Mouse (Mus musculus): Measurements from ENCODE around the gene Catsperg1.
"Not testable (repeated sequence)": the region's sequence is repeated elsewhere in the genome, so short reads cannot be mapped to it uniquely, and the experiment has no call there.

Catsperg1 gene

GRCm38 (mm10) chr7:29213675-29214082 lies at the start of gene Catsperg1:
Gene Catsperg1, minus strand, starts transcription at chr7:29214035.
- peak; percentile 21 to 44 for DNase-seq

- no peak for DNase-seq
Measured at GRCm38 (mm10) chr7:29262151-29262550, 48.3 kb upstream of the Catsperg1 start.

GRCm38 (mm10) chr7:29259781-29260730 lies 46.2 kb upstream of the Catsperg1 start:
- no peak for DNase-seq

DNA sequence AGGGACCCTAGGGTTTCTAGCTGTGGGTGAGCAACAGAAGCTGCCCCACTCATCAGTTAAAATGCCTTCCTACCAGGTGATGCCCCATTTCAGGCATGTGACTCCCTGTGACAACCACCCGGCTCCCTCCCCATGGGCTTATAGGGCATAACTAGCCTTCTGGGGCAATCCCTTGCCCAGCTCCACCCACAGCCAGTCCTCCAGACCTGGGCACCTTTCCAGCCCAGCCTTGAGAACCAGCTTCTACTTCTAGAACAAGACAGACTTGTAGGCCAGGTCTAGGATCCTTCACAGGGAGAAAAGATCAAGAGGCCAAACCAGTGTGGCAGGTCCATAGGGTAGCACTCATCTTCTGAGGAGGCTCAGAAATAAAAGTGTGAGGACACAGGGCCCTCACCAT lies 43.5 kb upstream of the Catsperg1 start:
- DNase-seq: peak; percentile 92 to 95

GRCm38 (mm10) chr7:29255875-29256274 lies 42.0 kb upstream of the Catsperg1 start:
- DNase-seq: peak; percentile 55 to 65

DNA sequence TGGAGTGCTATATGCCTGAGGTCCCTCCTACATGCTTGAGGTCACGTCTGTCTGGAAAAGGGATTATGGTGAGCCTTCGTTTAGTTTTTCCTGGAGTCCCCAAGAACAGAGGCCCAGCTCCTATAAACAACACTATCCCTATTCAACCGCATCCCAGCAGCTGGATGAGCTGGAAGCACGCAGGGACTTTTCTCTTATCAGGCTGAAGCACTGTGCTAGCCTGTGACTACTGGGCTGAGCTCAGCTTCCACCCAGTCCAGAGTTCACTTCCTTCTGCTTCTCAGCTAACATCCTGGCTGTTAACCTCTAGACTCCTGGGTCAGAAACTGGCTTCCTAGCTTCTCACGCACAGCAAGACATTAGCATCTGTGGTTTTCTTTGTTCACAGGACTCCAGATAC lies 40.0 kb upstream of the Catsperg1 start:
- no peak for DNase-seq

- DNase-seq: no peak
Measured at GRCm38 (mm10) chr7:29251166-29251565, 37.3 kb upstream of the Catsperg1 start.

GRCm38 (mm10) chr7:29248261-29248841 lies 34.5 kb upstream of the Catsperg1 start, which contains the start of gene 2200002D01Rik:
Gene 2200002D01Rik, minus strand, starts transcription at chr7:29248466.
- peak; percentile 67 to 78 for DNase-seq

- no peak for DNase-seq
Measured at GRCm38 (mm10) chr7:29247706-29248105, 33.9 kb upstream of the Catsperg1 start.

DNA sequence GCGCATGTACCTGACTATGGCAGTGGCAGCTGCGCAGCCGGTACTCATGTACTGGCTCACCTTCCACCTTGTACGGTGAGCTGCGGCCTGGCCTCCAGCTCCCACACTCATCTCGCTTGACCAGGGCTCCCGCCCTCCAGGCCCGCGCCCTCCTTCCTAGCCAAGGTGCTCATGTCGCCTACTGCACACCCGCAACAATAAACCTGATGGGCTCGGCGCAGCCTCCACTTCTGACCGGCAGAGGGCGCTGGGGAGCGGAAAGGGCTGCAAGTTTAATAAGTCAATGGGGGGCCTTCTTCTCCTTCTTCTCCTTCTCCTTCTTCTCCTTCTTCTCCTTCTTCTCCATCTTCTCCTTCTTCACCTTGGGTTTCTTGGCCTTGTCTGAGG lies 33.5 kb upstream of the Catsperg1 start:
- DNase-seq: peak; percentile 80 to 84

DNA sequence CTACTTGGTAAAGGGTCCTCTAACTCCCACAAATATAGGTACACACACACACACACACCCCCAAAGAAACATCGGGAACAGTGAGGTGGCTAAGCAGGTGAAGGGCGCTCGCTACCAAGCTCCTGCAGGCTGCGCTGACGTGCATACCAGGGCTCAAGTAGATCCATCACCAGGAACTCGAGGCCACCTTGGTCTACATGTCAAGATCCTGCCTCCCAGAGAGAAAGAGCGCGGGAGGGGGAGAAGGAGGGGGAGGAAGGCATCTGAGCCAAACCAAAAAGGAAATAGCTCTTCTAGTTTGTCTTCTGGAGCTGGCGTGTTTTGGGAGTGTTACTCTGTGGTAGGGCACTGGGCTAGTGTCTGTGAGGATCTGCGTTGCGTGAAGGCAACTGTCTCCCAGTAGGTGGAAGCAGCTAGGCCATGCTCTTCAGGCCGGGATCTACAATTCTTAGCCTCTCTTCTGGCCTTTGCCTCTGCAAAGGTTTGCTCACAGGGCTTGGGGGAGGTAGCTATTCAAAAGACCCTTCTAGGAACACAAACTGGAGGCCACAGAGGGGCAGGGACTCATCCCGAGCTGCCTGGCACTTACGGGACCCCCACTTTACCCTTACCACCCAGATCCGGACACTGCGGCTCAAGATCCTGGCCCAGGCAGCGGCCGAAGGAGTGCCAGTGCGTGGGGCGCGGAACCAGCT lies 32.9 kb upstream of the Catsperg1 start:
- DNase-seq: no peak

GRCm38 (mm10) chr7:29246015-29246414 lies 32.2 kb upstream of the Catsperg1 start:
- DNase-seq: no peak

DNA sequence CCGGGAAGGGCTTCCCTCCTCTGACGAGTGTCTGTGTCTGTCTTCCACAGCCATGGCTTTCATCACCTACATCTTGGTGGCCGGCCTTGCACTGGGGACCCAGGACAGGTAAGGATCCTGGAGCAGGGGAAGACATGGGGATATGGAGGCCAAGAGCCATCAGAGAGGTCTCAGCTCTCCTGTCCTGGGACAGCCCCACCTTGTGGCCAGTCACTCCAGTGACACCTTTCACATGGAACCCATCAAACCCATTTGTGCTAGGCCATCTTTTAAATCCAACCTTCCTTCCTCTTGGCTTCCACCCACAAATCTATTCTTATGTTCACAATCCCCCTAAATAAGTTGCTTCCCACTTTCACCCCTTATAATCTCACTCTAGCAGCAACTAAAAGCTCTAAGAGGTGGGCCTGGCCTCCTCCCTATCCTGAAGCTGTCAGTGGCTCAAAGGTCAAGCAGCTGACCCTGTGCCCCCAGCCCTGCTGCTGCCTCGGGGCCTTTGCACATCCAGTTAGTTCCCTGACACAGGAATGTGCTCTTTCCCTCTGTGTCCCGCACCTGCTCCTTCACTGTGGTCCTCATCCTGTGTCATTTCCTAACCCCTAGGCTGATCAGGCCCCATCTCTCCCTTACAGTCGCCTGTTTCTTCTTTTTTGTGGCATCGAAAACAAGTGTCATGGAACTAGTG lies 31.0 kb upstream of the Catsperg1 start:
- DNase-seq: no peak

DNA sequence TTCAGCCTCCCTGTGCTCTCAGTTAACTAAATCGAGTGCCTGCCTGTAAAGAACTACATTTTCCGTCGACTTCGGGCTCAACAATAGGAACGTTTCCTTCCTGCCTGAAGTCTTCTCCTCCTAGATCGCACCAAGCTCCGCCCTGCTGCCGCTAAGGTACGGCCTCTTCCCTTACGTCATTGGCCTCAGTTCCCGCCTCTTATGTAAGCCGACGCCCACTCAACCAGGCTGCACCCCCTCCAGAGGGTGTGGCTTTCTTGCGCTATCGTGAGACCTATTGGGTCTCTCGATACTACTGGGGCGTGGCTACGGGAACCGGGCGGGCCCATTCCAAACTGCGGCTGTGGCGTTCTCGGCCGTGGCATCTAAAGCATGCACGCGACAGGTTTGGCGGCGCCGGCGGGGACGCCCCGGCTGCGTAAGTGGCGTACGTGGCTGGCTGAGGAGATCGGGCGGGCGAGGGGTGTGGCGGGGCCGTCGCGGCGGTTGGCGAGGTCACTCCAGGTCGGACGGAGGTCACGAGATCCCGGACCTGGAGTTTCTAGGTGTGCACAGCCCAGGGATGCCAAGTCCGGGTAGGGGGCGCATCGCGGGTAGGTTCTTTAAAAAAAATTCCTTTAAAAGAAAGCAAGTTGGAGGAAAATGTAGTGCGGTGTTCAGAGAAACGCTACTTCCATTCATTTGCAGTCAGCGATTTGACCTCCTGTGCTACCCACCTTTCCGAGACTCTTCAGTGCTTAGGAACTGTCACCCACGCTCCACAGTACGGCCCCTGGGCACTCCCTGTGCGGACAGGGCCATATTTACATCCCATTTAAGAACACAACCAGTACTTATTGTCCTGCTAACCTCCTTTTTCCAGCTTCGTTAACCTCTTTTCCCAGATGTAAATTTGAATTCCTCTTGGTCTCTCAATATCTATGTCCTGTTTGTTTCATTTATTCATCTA lies 24.5 kb upstream of the Catsperg1 start, which contains the start of gene Yif1b:
Gene Yif1b, plus strand, starts transcription at position 311 of the 949 bp plus-strand sequence.
- DNase-seq: peak; percentile 99

DNA sequence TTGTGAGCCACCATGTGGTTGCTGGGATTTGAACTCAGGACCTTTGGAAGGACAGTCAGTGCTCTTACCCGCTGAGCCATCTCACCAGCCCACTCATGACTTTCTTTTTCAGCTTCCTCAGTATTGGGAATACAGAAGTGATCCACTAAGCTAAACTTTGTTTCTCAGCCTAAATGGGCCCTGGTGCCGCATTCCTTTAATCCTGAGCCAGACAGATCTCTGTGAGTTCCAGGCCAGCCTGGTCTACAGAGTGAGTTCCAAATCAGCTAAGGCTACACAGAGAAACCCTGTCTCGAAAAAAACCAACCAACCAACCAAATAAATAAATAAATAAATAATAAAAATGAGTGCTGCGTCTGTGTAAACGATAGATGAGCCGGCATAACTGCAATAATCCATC lies 23.8 kb upstream of the Catsperg1 start:
- DNase-seq: not testable (repeated sequence)

GRCm38 (mm10) chr7:29236593-29236992 lies 22.8 kb upstream of the Catsperg1 start:
- DNase-seq: no peak

- DNase-seq: no peak
Measured at GRCm38 (mm10) chr7:29234661-29235060, 20.8 kb upstream of the Catsperg1 start.

DNA sequence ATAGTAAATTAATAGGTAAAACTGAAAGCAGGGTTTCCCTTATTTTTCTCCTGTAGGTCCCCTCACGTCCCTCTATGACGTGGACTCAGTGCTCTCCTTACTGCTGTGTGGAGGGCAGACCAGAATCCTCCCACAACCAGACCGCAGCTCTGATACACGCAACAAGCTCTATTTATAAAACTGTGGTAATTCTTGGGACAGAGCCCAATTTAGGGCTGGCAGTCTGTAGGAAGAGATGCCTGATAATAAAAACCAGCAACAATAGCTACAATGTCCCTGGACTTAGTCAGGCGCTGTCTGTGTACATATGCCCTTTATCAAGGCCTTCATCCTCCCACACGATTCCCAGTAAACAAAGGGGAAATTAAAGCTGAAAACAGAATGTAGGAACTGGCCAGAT lies 19.9 kb upstream of the Catsperg1 start:
- DNase-seq: peak in 1 of 2 experiments; percentile 65

DNA sequence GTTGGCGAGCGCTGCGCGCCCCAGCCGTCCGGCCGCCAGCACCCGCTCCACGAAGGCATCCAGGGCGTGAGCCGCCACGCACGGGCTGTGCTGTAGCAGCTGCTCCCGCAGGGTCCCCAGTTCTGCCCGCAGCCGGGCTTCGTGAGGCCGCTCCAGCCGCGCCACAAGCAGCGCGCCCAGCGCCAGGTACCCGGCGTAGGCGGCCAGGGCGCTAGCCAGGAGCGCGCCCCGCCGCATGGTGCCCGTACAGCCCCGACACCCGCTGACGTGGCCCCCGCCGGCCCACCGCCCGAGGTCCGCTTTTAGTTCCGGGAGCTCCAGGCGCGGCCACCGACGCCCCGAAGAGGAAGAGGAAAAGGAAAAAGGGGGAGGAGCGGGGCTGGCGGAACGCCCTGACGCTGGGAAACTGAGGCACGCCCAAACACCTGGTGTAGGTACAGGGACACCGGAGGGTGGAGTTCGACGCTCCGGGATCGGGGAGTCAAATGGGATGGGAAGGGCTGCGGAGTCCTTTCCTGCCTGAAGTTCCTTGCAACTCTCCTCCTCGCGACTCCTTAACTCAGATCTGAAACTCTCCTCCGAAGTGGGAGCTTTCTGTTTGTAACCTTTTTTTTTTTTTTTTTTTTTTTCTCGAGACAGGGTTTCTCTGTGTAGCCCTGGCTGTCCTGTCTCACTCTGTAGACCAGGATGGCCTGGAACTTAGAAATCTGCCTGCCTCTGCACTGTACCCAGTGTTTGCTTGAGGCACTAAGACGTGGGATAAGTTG lies 18.6 kb upstream of the Catsperg1 start, which contains the start of gene Kcnk6:
Gene Kcnk6, minus strand, starts transcription at position 269 of the 767 bp plus-strand sequence.
- DNase-seq: peak; percentile 74 to 80

DNA sequence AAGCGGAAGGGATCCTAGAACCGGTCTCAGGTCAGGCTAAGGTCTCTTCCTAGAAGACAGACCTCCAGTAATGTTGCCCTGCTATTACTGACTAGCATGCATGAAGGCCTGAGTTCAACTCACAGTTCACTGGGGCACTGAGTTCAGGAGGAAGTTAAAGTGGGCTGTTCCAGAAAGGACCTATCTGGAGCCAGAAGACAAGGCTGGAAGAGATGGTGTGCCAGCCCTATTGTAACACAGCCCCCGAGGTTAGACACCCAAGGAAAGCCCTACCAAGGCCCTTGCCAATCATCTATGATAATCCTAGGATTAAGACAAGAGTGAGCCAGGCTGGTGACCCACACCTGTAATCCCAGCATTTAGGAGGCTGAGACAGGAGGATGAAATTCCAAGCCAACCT lies 17.7 kb upstream of the Catsperg1 start:
- DNase-seq: no peak

DNA sequence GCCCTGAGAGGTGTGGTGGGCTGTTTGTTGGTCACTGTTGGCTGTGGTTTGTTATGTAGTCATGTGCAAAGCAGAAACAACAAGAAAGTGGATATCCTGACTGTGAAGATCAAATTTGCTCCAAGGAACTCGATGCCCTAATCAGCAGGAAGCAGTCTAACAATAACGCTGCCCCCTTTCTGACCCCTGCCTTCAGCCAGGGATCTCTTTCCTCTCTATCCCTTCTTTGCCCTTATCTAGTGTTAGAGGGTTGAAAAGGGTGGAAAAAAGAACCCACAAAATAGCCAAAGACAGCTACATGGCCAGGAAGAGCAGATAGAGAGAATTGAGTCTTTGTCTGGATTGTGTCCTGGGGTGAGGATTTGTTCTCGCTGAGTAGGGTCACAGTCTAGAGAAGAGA lies 16.7 kb upstream of the Catsperg1 start:
- no peak for DNase-seq

Data from lung, adult 18-20 months (tissue).